Mouse (Mus musculus) lung, postnatal 0 days (tissue): Measurements from ENCODE around the gene Dnah14. TPM values are rescaled to one million over a fixed set of nuclear protein-coding genes. Genes with fewer than 3 reads are reported as not detected.

Experiments used
- ATAC-seq: fragments of 200-750 bp; cut with Nextera tagmentation; 2 replicates; pipeline ENCODE4 v1.8.0; 2017; ENCODE audit warnings: moderate library complexity
- DNase-seq: peaks from one replicate; pipeline ENCODE4 v3.0.0-alpha.2; 2016; ENCODE audit warnings: low spot score
- H3K27ac ChIP-seq: fragments of 300-500 bp; sonication (generic); 2 replicates; pipeline ENCODE4 v1.5.1; 2014; ENCODE audit warnings: antibody characterized with exemption, mild to moderate bottlenecking, low read length, mixed read lengths
- H3K27me3 ChIP-seq: fragments of 300-500 bp; sonication (generic); replicated peaks from 2 replicates; pipeline ENCODE4 v1.6.1; 2014; ENCODE audit warnings: low read length, mixed read lengths; ENCODE audit not compliant: insufficient read depth
- H3K36me3 ChIP-seq: fragments of 300-500 bp; sonication (generic); 2 replicates; pipeline ENCODE4 v1.6.1; 2014; ENCODE audit warnings: low read length, mixed read lengths; ENCODE audit not compliant: insufficient read depth
- H3K4me1 ChIP-seq: fragments of 300-500 bp; sonication (generic); 2 replicates; pipeline ENCODE4 v1.6.1; 2014; ENCODE audit warnings: antibody characterized with exemption, low read depth, low read length, mixed read lengths; ENCODE audit not compliant: insufficient read depth
- H3K4me2 ChIP-seq: fragments of 300-500 bp; sonication (generic); replicated peaks from 2 replicates; pipeline ENCODE4 v1.6.1; 2014; ENCODE audit warnings: low read depth, mild to moderate bottlenecking, low read length, moderate library complexity, mixed read lengths
- H3K4me3 ChIP-seq: fragments of 300-500 bp; sonication (generic); 2 replicates; pipeline ENCODE4 v1.5.1; 2014; ENCODE audit warnings: low read depth, low read length
- H3K9ac ChIP-seq: fragments of 300-500 bp; sonication (generic); replicated peaks from 2 replicates; pipeline ENCODE4 v1.6.1; 2014; ENCODE audit warnings: low read depth, mild to moderate bottlenecking
- H3K9me3 ChIP-seq: fragments of 300-500 bp; sonication (generic); 2 replicates; pipeline ENCODE4 v1.6.1; 2016; ENCODE audit warnings: low read length, mixed read lengths
- CTCF ChIP-seq: IDR thresholded peaks from 2 replicates; pipeline ENCODE4 v1.5.1; 2016; ENCODE audit warnings: antibody characterized with exemption, mild to moderate bottlenecking
- EP300 ChIP-seq: IDR thresholded peaks from 2 replicates; pipeline ENCODE4 v1.6.1; 2016; ENCODE audit warnings: antibody characterized with exemption, mild to moderate bottlenecking, control low read depth
- WGBS: fragments of 180-500 bp; shearing (Covaris S2); extraction: QIAGEN DNeasy Blood & Tissue Kit; methylation state at CpG from one replicate; pipeline ENCODE4 v1.1.7; 2014; 5-methylcytosine and 5-hydroxymethylcytosine counted together
- polyA plus RNA-seq: library from polyadenylated mRNA; unstranded; fragments of >200 nt; fragmentation: Nextera tagmentation; extraction: Ambion mirVana; gene quantifications from 2 replicates; pipeline ENCODE4 v1.2.1, GENCODE M21; 2015

Dnah14 gene
- 1.0 TPM in 2 replicates for polyA plus RNA-seq

DNA sequence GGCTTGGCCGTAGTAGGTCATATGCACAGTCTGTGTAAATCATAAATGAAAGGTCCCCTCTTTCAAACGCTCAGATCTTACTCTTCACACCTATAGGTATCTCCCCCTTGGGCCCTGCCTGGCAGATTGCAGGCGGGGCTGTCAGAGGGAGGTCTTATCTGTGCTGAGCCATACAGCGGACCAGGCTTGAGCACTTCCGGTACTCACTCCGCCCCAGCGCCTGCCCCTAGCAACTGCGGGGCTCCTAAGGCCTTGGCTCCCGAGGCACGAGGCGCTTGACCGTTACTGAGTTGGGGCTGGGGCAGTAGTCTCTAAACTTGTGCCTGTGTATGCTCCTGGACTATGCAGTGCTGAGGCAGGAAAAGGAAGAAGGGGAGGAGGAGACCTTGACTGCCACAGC lies at the start of gene Dnah14:
Gene Dnah14 (plus strand): TSS at position 238 of the 400 bp plus-strand sequence.
- ATAC-seq (no peak), DNase-seq (peak; percentile 6)
- Histone ChIP-seq H3K4me1 (no peaks in the 10 kb centered on the region), H3K9me3 (no peaks in the 10 kb centered on the region), H3K27ac (no peak within 1 kb of the TSS), H3K9ac (no peak within 1 kb of the TSS), H3K4me2 (no peak within 1 kb of the TSS), H3K27me3 (no peaks in the 10 kb centered on the region), H3K36me3 (no peaks in the 10 kb centered on the region), H3K4me3 (no peak within 1 kb of the TSS)
- WGBS, result 56% methylated on average over 12 of the region's 12 CpGs
- no peak for TF ChIP-seq CTCF
- no peak for TF ChIP-seq EP300

DNA sequence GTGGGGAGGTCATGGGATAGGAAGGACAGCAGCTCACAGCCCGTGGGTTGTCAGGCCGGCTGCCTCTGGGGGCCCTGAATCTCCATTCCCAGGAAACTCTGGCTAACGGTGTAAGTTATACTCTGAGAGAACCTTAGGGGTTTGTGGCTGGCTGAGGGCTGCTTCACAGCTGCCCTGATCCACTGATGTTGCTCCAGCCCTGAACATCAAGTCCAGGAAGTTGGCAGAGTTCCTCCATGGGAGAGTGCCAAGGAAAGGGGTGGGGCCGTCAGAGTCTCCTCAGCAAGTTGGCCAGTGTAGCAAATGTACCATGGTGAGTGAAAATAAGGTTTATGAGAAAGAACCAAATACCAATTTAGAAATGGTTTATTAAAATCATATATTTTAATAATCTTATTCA lies 47.0 kb upstream of the Dnah14 start:
- Histone ChIP-seq H3K27me3 (no peaks in the 10 kb centered on the region), H3K4me3 (no peak overlapping the region), H3K9me3 (no peaks in the 10 kb centered on the region), H3K4me1 (peaks cover 4% of the 10 kb centered on the region; the same call in 1 of the 2 replicates), H3K9ac (no peak overlapping the region), H3K27ac (peak overlapping the region; percentile 11), H3K36me3 (no peaks in the 10 kb centered on the region), H3K4me2 (no peak overlapping the region)
- 12% methylated on average over 4 of the region's 4 CpGs for WGBS
- DNase-seq (peak; percentile 86), ATAC-seq (peak; percentile 82)
- TF ChIP-seq CTCF (no peak), EP300 (peak; percentile 50)

DNA sequence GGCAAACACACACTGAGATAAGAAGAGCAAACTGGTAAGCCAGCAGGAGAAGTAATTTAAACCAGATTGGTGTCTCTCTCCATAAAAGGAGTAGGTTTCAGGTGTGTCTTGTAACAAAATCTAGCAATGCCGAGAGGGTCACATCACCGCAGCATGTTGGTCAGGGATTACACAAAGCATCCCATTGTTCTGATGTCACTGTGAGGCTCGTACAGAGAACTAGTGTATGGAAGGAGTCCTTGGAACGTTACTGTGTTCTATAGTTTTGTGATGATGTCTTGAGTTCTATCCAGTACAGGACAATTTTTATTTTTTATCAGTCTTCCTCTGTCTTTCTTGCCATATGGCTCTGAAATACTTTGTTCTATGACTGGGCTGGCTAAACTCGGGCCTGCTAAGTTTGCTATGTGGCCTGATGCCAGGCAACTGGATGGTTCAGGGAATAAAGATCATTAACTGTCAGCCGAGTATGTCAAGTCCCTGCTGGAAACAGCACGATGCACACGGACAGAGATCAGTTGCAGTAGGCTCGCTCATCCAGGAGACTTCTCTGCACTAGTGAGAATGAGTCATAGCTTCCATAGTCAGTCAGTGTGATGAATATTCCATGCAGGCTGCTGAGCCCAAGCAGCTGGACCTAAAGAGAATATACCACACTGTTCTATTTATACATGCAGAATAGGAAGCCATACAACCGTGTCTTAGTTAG lies 41.0 kb upstream of the Dnah14 start:
- no peak overlapping the region for H3K4me2 ChIP-seq
- H3K9ac ChIP-seq, result no peak overlapping the region
- ATAC-seq (peak; percentile 75), DNase-seq (peak; percentile 72)
- H3K4me1 ChIP-seq, result no peaks in the 10 kb centered on the region; the same call in 1 of the 2 replicates
- no peak overlapping the region for H3K27ac ChIP-seq
- WGBS, result 22% methylated on average over 10 of the region's 10 CpGs
- H3K9me3 ChIP-seq, result no peaks in the 10 kb centered on the region
- no peak for TF ChIP-seq CTCF
- no peak for TF ChIP-seq EP300
- H3K4me3 ChIP-seq, result no peak overlapping the region
- no peaks in the 10 kb centered on the region for H3K27me3 ChIP-seq
- H3K36me3 ChIP-seq, result no peaks in the 10 kb centered on the region

DNA sequence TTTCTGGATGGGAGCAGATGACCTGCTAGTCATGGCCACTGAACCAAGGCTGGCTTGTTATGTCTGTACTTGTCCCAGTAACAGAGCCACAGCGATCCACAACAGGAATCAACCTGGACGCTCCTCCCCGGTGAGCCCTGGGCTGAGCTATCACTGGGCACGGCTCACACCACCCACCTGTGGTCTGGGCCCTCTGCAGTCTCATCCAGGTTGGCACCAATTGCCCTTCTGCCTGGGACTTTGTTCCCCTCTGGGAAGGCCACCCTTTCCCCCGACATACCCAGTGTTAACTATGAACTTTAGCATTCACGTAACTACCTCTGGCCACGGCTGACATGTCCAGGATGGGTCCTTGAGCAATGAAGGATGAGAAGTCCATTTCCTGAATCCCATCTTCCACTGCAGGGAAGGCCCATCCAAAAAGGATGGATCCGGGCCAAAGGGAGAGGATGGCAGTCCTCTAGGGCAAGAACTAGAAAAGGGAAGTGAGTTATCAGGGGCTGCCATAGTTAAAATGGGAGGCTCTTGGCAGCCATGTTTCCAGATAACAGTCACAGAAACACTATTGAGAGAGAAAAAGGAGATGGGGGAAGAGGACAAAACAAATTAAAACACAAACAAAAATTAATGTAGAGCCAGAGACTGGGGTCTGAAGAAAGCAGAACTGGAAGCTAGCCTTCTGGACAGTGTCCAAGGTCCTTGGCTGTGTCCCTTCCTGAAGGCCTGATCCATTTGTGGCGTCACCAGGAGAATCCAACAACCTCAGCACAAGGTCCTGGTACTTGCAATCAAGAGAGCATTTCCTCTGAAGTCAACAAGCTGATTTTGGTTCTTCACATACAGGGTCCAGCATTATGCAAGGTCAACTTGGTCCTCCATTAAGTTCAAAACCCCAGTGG lies 38.5 kb upstream of the Dnah14 start:
- ATAC-seq (no peak), DNase-seq (peak; percentile 24)
- Histone ChIP-seq H3K27me3 (no peaks in the 10 kb centered on the region), H3K4me1 (peaks cover 3% of the 10 kb centered on the region; the same call in 1 of the 2 replicates), H3K36me3 (no peaks in the 10 kb centered on the region), H3K4me2 (no peak overlapping the region), H3K9ac (no peak overlapping the region), H3K4me3 (no peak overlapping the region), H3K9me3 (no peaks in the 10 kb centered on the region), H3K27ac (no peak overlapping the region)
- TF ChIP-seq CTCF (no peak), EP300 (no peak)
- WGBS, result 76% methylated on average over 9 of the region's 9 CpGs

DNA sequence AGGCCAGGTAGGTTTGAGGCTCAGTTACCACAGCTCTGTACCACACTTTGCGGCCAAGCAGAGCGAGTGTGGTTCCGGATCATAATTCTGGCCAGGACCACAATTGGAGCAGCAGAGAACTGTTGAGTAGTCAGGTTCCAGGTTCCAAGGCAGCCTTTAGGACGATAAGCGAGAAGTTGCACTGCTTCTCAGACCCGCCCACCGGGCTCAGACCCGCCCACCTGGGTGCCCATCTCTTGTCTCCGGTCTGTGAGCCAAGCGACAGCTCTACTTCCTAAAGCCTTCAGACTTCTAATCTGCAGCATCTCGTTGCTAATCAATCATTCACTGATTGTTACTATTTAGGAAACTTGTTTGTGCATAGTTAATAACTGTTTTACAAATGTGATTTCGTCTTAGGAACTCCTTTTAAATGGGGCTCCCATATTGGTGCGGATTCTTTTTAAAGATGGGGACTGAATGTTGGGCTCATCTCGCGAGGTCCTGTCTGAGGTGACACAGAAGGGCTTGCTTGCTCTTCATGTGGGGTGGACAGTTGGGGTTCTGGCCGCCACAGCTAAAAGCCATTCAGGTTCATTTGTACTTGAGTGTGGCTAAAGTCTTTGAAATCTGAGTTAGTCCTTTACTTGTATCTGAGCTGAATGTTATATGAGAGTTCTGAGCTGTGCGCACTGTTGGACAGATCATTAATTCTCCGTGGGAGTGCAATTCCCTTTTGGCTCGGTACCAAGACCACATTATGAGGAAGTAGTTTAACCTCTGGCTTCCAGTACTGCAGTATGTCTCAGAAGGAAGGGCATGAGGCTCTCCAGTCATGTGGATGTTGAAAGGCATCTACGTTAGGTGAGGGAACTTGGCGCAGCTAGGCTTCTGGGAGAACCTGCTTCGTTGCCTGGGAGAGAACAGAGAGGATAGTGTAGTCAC lies 36.3 kb upstream of the Dnah14 start:
- H3K9me3 ChIP-seq, result no peaks in the 10 kb centered on the region
- no peak overlapping the region for H3K9ac ChIP-seq
- H3K4me3 ChIP-seq, result no peak overlapping the region
- H3K27me3 ChIP-seq, result no peaks in the 10 kb centered on the region
- no peaks in the 10 kb centered on the region for H3K36me3 ChIP-seq
- H3K4me1 ChIP-seq, result peaks cover 3% of the 10 kb centered on the region; the same call in 1 of the 2 replicates
- peak; percentile 67 for DNase-seq
- H3K4me2 ChIP-seq, result no peak overlapping the region
- no peak overlapping the region for H3K27ac ChIP-seq
- peak; percentile 32; the same call in 1 of the 2 replicates for ATAC-seq
- 44% methylated on average over 22 of the region's 22 CpGs for WGBS
- TF ChIP-seq EP300, result no peak
- TF ChIP-seq CTCF, result no peak
